Mouse (Mus musculus) left cerebral cortex, adult 18-20 months (tissue): Measurements from ENCODE around the gene Cdk13. TPM values are rescaled to one million over a fixed set of nuclear protein-coding genes. Genes with fewer than 3 reads are reported as not detected.

ENCODE experiments used
- microRNA-seq, 2 experiments: library from miRNA; unstranded; fragments of <30 nt; microRNA quantifications; one replicate each; pipeline ENCODE4 v1.2.0; 2021
- total RNA-seq, 2 experiments: library from RNA; stranded (reverse); gene quantifications; 2 replicates each; pipeline ENCODE4 v1.2.3; 2021

Gene Cdk13
- total RNA-seq, 2 experiments from 2014 or later: 56.1 to 63.1 TPM

Small RNAs within 50 kb of the gene (microRNA-seq; reads per million reads assigned to microRNA genes)
- 0 reads per million in 2 experiments for gene Mir466i

Other genes with a start within 250 kb of the Cdk13 start
- 10 to 100 TPM; 11.6 to 12.3 TPM for gene Mplkip, start 109.9 kb downstream of the Cdk13 start, total RNA-seq
- gene Sugct, start 109.5 kb downstream of the Cdk13 start, total RNA-seq: 1 to 10 TPM; 2.7 to 3.1 TPM
- gene Rala, start 139.1 kb upstream of the Cdk13 start, total RNA-seq: 10 to 100 TPM; 59.2 to 60.3 TPM
- gene Yae1d1, start 188.3 kb upstream of the Cdk13 start, total RNA-seq: 10 to 100 TPM; 24.8 to 27.5 TPM